Mouse (Mus musculus) lung, adult 18-20 months (tissue): ENCODE data around the gene Wipf1.

Experiments used
- DNase-seq, 2 experiments: peaks; one replicate each; pipeline ENCODE4 v3.0.0; 2022; ENCODE audit warnings: mixed read lengths in 2 of 2

Wipf1 gene

GRCm38 (mm10) chr2:73540450-73541162 is 11.1 kb upstream of the Wipf1 start:
- DNase-seq, result peak; percentile 46 to 69

- DNase-seq, result no peak
Observed at GRCm38 (mm10) chr2:73539697-73540096, 10.2 kb upstream of the Wipf1 start.

GRCm38 (mm10) chr2:73539141-73539540 is 9.6 kb upstream of the Wipf1 start:
- no peak for DNase-seq

DNA sequence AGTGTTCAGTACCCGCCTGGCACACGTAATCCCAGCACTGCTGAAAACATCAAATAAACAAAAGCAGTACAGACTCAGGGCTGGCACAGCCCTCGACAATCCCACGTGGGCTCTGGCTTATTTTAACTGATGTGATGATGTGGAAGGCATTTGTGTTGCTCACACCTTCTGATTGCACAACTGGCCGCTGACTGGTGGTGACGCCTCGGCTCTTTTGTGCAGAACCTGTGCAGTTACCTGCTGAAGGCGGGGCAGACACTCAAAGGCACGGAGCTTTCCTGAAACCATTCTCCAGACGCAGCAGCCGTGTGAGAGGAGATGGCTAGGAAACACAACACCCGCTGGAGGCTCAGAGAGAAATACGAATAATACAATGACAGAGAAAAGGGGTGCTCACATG is 9.1 kb upstream of the Wipf1 start:
- DNase-seq, result peak; percentile 64 to 78

DNA sequence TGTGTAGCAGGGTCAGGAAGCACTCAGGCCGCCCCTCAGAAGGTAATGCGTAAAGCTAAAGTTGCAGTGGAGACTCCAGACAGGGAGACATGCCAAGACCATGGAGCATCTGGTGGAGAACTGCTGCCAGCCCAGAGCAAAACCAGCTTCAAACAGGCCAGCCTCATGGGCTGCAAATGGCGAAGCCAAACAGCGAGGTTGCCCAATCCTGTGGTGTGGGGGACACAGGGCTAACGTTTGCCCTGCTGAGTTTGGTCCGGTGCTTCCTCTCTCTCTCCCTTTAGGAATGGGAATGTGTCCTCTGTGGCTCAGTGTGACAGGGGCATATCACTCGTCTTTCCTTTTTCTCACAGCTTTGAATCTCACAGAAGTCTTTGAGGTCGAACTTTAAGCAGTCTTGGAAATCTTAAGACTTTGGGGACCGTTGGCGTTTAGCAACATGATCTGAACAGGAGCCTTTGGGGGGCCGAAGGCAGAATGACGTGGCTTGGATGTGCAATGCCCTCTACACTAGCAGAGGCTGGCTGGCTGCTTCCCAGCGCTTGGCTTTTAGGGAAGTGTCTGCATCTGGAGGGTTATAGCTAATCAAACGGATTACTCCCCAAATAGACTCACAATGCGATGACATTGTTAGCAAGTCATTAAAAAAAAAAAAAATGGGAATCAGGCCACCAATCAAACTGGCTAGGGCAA is 6.7 kb upstream of the Wipf1 start:
- no peak for DNase-seq

- no peak for DNase-seq
Observed at GRCm38 (mm10) chr2:73534720-73535119, 5.2 kb upstream of the Wipf1 start.

GRCm38 (mm10) chr2:73530487-73530886 is 953 bp upstream of the Wipf1 start:
- DNase-seq, result no peak

DNA sequence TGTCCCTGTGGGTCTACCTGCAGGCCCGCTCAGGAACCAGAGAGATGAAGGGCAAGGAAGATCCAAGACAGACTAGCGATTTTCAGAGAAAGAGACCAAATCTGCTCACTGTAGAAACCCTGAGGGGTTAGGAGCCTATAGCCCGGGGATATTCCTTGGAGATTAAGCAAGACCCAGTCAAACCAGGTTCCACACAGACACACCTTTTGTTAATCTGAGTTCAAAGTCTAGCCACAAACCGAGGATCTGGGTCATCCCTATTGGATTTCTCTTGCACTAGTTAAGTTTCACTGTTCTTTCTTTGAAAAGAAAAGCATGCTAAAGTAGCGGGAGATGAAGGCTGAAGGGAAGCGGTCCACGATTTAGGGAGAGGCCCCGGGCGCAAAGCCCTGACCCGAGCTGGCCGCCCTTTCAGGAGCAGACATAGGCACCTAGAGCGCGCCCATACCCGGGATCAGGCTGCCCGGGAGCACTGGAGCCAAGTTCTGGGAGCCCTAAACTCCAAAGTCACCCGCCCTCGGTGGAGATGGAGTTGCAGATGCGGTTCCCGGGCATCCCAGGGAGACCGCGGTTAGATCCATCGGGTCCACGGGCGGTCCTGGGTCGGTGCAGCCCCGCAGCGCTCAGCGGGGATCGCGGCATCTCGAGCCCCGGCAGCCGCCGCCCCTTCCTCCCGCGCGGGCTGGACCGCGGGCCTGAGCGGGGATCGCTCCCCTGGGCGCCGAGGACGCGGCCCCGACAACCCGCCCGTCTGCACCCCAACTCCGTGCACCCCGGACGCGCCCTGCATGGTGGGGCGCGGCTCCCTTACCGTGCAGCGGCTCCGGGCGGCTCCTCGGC is 798 bp downstream of the Wipf1 start:
- peak in 1 of 2 experiments; percentile 37 for DNase-seq

DNA sequence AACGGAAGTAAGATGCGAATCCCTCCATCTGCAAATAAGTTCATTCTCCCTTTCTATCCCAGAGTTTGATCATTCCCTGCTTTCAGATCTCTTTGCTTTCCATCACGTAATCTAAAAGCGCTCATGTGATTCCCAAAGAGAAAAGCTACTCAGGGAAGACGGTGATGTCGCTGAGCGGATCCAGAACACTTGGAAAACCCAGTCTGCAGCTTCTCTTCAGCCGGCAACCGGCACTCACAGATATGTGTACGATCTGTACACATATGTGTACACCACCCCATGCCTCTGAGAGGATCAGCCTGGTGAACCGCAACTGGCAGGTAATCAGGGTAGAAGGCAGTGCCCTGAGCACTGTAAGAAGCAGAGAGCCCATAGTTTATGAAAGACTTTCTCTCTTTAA is 1.6 kb downstream of the Wipf1 start:
- no peak for DNase-seq

GRCm38 (mm10) chr2:73526691-73527090 is 2.8 kb downstream of the Wipf1 start:
- peak; percentile 41 to 65 for DNase-seq

DNA sequence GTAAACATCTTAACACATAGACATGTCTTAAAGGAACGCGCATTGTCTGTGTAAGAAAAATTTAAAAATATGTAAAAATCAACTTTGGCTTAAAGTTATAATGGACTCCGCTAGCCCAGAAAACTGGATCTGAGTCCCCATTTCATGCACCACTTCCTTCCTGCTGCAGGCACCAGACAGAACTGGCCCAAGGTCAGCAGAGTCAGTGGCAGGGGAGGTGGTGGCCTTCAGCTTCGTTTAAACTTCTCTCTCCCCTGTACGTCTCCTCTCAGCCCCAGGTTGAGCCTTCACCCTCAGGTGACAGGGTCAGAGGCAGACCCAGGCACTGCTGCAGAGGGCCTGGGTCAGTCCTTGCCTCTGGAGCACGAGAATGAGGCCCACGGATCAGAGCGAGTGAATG is 6.6 kb downstream of the Wipf1 start:
- DNase-seq, result no peak

DNA sequence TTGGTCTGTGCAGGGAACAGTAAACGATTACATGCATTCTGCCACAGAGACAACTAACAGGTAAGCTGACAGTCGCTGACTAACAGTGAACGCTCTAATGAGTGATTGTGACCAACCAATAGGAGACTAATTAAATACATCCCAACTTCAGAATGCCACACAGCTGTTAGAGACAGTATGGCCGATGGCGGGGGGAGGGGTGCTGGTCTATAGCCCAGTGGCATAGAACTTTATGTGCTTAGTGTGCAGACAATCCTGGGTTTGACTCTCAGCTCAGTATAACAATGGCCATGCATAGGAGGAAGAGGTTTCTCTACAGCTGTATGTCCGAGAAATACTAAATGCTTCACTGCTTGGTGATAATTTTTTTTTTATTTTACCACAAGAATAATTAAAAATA is 7.2 kb downstream of the Wipf1 start:
- no peak for DNase-seq

DNA sequence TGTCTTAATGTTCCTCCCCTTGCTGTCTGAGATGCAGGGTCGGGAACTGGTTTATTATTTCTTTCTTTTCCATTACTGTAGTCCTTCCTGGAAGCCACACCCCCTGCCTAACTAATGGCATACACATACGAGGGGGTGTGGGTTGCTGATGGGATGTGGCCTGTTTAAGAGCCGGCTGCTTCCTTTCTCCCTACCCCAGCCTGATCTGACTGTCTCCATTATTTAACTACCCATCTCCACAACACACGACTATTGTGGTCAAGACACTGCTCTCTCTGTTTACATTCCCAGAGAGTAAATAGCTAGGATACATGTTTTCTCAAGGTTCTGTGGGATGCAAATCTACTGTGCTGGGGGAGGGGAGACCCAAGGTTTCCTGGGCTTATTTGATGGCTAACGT is 7.8 kb downstream of the Wipf1 start:
- no peak for DNase-seq

DNA sequence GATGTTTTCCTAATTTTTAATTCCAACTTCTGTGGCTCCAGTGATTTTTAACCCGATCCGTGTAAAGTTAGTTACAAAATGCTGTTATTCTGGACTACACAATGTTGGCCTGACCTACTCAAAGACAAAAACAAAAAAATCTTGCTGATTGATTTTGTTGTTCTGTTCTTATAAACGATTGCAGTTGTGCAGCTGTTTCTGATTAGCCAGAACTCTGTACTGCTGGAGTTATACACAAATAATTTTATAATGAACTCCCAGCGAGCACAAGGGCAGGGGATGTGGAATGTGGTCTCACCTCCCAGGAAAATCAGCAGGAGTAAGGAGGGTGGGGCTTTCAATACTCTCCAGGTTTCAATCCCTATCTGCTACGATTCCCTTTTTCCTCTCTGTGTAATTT is 10.6 kb downstream of the Wipf1 start:
- DNase-seq, result no peak

DNA sequence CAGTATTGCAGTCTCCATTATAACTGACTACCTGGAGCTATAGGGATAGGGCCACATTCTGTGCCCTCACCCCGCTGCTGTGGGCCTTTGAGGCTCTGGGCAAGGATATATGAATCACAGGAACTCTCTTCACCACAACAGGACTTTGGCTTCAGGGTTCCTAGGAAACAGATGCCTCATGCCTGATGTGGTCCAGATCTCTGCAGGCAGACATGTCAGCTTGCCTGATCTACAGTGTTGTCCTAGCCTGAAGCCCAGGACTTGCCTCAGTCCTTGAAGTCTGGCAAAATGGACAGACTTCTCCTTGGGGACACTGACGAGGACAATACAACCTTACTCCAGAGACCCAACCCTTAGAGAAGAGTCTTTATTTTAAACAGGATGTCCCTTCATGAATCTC is 11.2 kb downstream of the Wipf1 start:
- DNase-seq, result no peak

- no peak for DNase-seq
Observed at GRCm38 (mm10) chr2:73514178-73514577, 15.4 kb downstream of the Wipf1 start.

GRCm38 (mm10) chr2:73513204-73513749 is 16.3 kb downstream of the Wipf1 start:
- DNase-seq, result no peak

DNA sequence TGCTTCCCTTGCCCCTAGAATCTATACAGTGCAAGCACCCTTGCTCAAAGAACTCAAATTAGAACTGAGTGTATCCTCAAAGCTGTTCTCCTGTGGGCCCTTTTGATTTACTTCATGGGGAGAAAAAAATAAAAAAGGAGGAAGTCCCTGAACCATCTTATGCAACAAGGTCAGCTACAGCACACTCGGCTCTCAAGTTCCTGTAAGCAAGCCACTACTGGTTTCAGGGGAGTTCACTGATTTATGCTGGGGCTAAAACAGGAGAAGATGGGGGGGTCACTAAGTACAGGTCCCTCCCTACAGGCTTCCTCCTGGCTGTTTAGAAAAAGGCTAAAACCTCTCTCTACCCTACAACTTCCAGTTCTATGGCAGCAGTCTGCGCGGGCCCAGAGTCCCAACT is 17.5 kb downstream of the Wipf1 start:
- peak; percentile 38 to 48 for DNase-seq

GRCm38 (mm10) chr2:73510731-73511360 is 18.7 kb downstream of the Wipf1 start:
- no peak for DNase-seq

DNA sequence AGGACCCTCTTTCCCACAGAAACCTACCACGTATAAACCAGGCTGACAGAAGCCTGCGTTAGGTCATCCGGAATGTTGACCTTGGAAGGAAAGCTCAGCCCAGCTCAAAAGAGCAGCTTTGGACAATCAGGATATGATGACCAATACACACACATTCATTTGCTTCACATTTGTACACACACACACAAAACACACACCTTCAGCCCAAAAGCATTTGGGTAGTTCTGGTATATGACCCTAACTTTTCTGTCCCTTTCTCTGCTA is 19.6 kb downstream of the Wipf1 start:
- DNase-seq, result no peak

GRCm38 (mm10) chr2:73509248-73510024 is 20.1 kb downstream of the Wipf1 start:
- DNase-seq, result peak; percentile 55 to 67

GRCm38 (mm10) chr2:73507886-73508285 is 21.6 kb downstream of the Wipf1 start:
- DNase-seq, result no peak
